Mouse (Mus musculus): ENCODE data around the gene Slc4a11. TPM values are rescaled to one million over a fixed set of nuclear protein-coding genes. Genes with fewer than 3 reads are reported as not detected.
A peak's percentile ranks its signal among the peaks of the same experiment; 100 is the strongest.

Gene Slc4a11
- 0.10 and 0.60 TPM in 2 replicates for polyA plus RNA-seq (2016; fragmentation: Nextera tagmentation; extraction: Ambion mirVana)

GRCm38 (mm10) chr2:130697153-130697810 lies at the start of gene Slc4a11:
Gene Slc4a11 (minus strand): TSS chr2:130697519.
- Histone ChIP-seq H3K27me3 (ENCODE audit: low read depth, poor library complexity, severe bottlenecking) (peaks cover 65% of the 10 kb centered on the region), H3K27ac (peak within 1 kb of the TSS; percentile 54; the same call in 1 of the 2 replicates), H3K36me3 (no peaks in the 10 kb centered on the region), H3K4me3 (peak within 1 kb of the TSS; percentile 75), H3K9me3 (replicated peaks) (no peaks in the 10 kb centered on the region), H3K4me1 (peaks cover 20% of the 10 kb centered on the region)
- peak; percentile 77 for DNase-seq (ENCODE audit: low spot score)
- WGBS = under 1% methylated on average over 65 of the region's 65 CpGs

- Histone ChIP-seq H3K36me3 (peaks cover 56% of the 10 kb centered on the region), H3K27ac (no peak overlapping the region)
- 90% methylated on average over 1 of the region's 1 CpGs for WGBS
Observed at GRCm38 (mm10) chr2:130743576-130743975, 46.3 kb upstream of the Slc4a11 start.

DNA sequence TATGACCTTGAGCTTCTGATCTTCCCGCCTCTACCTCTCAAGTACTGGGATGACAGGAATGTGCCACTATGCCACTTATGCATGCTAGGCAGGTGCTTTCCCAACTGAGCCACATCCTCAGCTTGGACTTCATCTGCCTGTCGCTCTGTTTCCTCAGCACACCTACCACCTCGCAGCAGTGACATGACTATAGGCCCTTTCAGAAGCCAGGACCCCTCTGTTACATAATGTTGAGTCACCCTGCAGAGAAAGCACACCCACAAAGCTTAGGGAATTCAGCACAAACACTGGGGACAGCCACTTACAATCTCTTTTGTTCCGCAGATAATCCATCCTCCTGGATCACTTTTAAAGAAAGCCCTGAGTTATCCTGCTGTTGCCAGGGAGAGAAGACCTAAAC lies 42.8 kb upstream of the Slc4a11 start:
- H3K4me1 ChIP-seq = no peaks in the 10 kb centered on the region
- H3K4me3 ChIP-seq = no peak overlapping the region
- no peaks in the 10 kb centered on the region for H3K9me3 ChIP-seq (replicated peaks)
- H3K27me3 ChIP-seq (ENCODE audit: low read depth, poor library complexity, severe bottlenecking) = no peaks in the 10 kb centered on the region
- 71% methylated on average over 4 of the region's 4 CpGs for WGBS
- peaks cover 51% of the 10 kb centered on the region for H3K36me3 ChIP-seq
- DNase-seq (ENCODE audit: low spot score) = no peak
- H3K27ac ChIP-seq = no peak overlapping the region

More at GRCm38 (mm10) chr2:130743576-130743975, 46.3 kb upstream of the Slc4a11 start:
- no peaks in the 10 kb centered on the region for H3K27me3 ChIP-seq (ENCODE audit: low read depth, poor library complexity, severe bottlenecking)
- DNase-seq (ENCODE audit: low spot score) = no peak
- no peaks in the 10 kb centered on the region for H3K9me3 ChIP-seq (replicated peaks)
- H3K4me1 ChIP-seq = no peaks in the 10 kb centered on the region
- no peak overlapping the region for H3K4me3 ChIP-seq

- no peak overlapping the region for H3K27ac ChIP-seq
- no peaks in the 10 kb centered on the region for H3K9me3 ChIP-seq (replicated peaks)
- H3K27me3 ChIP-seq (ENCODE audit: low read depth, poor library complexity, severe bottlenecking) = no peaks in the 10 kb centered on the region
- H3K4me3 ChIP-seq = no peak overlapping the region
- peaks cover 42% of the 10 kb centered on the region; the same call in 1 of the 2 replicates for H3K36me3 ChIP-seq
- no peaks in the 10 kb centered on the region for H3K4me1 ChIP-seq
- 84% methylated on average over 6 of the region's 6 CpGs for WGBS
- DNase-seq (ENCODE audit: low spot score) = no peak
Observed at GRCm38 (mm10) chr2:130738019-130738418, 40.7 kb upstream of the Slc4a11 start.

DNA sequence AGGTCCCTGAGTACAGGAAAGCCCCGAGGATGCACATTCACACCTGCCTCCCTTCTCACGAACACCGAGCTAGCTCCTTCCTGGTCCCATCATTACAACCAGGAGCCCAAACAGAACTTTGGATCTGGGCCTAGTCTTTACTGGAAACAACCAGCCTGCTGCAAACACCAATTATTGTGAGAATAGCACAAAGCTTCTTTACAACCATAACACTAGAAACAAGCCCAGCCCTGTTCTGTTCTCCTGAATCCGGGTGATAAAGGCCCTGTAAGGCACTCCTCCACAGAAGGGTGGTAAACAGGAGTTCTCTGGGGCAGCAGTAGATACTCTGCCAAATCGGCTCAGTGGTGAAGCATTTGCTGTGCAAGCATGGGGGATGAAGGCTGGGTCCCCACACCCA lies 38.0 kb upstream of the Slc4a11 start:
- Histone ChIP-seq H3K27me3 (ENCODE audit: low read depth, poor library complexity, severe bottlenecking) (no peaks in the 10 kb centered on the region), H3K4me1 (no peaks in the 10 kb centered on the region), H3K27ac (no peak overlapping the region), H3K4me3 (no peak overlapping the region), H3K9me3 (replicated peaks) (no peaks in the 10 kb centered on the region), H3K36me3 (peaks cover 51% of the 10 kb centered on the region)
- 80% methylated on average over 5 of the region's 5 CpGs for WGBS
- no peak for DNase-seq (ENCODE audit: low spot score)

- peaks cover 58% of the 10 kb centered on the region for H3K36me3 ChIP-seq
- WGBS = 71% methylated on average over 3 of the region's 3 CpGs
- DNase-seq (ENCODE audit: low spot score) = no peak
- no peaks in the 10 kb centered on the region for H3K9me3 ChIP-seq (replicated peaks)
- no peaks in the 10 kb centered on the region for H3K4me1 ChIP-seq
- no peak overlapping the region for H3K27ac ChIP-seq
- no peaks in the 10 kb centered on the region for H3K27me3 ChIP-seq (ENCODE audit: low read depth, poor library complexity, severe bottlenecking)
- H3K4me3 ChIP-seq = no peak overlapping the region
Observed at GRCm38 (mm10) chr2:130733444-130733843, 36.1 kb upstream of the Slc4a11 start.

DNA sequence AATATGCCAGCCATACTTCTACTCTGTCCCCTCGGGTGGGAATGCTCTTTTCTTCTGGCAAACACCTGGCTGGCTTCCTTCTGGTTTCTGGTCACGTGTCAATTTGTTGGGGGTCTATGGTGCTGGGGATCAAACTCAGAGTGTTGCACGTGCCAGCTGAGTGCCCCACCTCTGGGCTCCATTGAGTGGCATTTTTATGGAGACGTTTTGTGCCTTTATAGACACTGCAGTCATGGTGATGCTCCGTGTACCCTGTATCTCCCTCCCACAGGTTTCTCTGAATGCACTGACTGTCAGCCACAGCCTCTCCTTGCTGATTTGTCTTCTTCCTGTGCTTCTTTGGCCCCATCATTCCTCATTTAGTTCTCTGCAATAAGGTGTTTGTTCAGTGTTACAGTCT lies 34.5 kb upstream of the Slc4a11 start:
- H3K4me3 ChIP-seq = no peak overlapping the region
- WGBS = 58% methylated on average over 5 of the region's 5 CpGs
- DNase-seq (ENCODE audit: low spot score) = no peak
- H3K27me3 ChIP-seq (ENCODE audit: low read depth, poor library complexity, severe bottlenecking) = no peaks in the 10 kb centered on the region
- no peaks in the 10 kb centered on the region for H3K9me3 ChIP-seq (replicated peaks)
- H3K36me3 ChIP-seq = peaks cover 62% of the 10 kb centered on the region
- H3K4me1 ChIP-seq = no peaks in the 10 kb centered on the region
- no peak overlapping the region for H3K27ac ChIP-seq

DNA sequence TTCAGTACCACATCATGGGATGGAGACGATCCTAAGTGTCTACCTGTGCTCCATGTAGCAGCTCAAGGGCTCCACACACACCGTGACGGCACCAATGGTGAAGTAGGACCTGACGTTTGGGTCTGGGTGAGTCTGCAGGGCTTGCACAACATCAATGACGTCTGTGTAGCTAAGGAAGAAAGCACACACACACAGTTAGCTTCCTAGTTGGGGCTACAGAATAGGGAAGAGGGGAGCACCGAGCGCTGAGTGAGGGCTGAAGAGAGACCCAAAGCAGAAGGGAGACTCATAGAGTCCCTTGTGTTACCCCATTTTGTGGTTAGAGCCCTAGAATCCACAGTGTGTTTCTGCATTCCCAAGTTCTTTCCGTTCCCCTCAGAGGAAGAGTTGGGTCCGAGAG lies 33.4 kb upstream of the Slc4a11 start:
- peaks cover 72% of the 10 kb centered on the region for H3K36me3 ChIP-seq
- WGBS = 84% methylated on average over 9 of the region's 9 CpGs

DNA sequence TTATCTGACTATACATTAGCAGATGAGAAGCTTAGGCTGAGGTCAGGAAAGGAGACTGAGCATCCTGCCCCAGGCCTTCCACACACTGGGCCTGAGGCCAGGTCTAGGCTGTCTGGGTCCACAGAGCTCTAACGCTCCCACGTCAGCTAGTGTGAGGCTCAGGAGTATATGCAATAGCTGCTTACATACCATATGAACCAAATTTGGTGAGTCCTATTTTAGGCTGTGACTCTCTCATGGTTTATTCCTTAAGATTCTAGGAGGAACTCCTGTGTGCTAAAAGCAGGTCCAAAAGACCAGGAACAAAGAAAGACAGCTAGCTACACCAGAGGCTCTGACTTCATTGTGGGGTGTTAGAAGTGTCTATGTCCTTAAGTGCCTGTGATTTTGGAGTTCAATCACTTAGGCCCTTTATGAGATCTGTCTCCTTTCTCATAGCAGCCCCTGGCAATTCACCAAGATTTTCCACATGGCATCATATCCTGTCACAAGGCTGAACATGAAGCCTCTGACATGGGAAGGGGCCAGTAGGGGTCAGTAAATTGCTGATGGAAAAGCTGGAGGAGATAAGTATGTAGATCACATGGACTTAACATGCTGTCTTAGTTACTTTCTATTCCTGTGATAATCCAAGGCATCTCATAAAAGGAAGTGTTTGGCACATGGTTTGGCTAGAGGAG lies 31.7 kb upstream of the Slc4a11 start:
- no peaks in the 10 kb centered on the region for H3K9me3 ChIP-seq (replicated peaks)
- H3K4me3 ChIP-seq = no peak overlapping the region
- 97% methylated on average over 2 of the region's 2 CpGs for WGBS
- H3K36me3 ChIP-seq = peaks cover 64% of the 10 kb centered on the region
- no peak overlapping the region for H3K27ac ChIP-seq
- DNase-seq (ENCODE audit: low spot score) = no peak
- H3K4me1 ChIP-seq = no peaks in the 10 kb centered on the region
- H3K27me3 ChIP-seq (ENCODE audit: low read depth, poor library complexity, severe bottlenecking) = no peaks in the 10 kb centered on the region

More for the DNA sequence above, 33.4 kb upstream of the Slc4a11 start:
- Histone ChIP-seq H3K4me3 (no peak overlapping the region), H3K27ac (no peak overlapping the region), H3K9me3 (replicated peaks) (no peaks in the 10 kb centered on the region), H3K27me3 (ENCODE audit: low read depth, poor library complexity, severe bottlenecking) (no peaks in the 10 kb centered on the region), H3K4me1 (no peaks in the 10 kb centered on the region)
- DNase-seq (ENCODE audit: low spot score) = no peak

DNA sequence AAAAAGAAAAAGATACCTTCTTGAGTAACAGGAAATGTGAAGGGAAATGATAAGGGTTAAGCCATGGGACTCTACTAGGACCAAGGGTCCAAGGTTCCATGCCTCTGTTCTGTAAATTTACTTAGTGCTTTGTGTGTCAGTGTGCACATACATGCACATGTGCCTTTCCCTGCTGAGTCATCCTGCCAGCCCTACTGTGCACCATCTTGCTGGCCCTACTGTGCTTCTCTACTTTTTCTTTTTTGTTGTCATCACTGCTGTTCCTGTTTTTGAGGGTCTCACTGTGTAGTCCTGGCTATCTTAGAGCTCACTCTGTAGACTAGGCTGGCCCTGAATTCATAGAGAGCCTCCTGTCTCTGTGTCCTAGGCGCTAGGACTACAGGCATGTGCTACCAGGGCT lies 30.4 kb upstream of the Slc4a11 start:
- DNase-seq (ENCODE audit: low spot score) = no peak
- Histone ChIP-seq H3K27me3 (ENCODE audit: low read depth, poor library complexity, severe bottlenecking) (no peaks in the 10 kb centered on the region), H3K27ac (no peak overlapping the region), H3K4me1 (no peaks in the 10 kb centered on the region), H3K36me3 (peaks cover 58% of the 10 kb centered on the region), H3K4me3 (no peak overlapping the region), H3K9me3 (replicated peaks) (no peaks in the 10 kb centered on the region)
- WGBS = 84% methylated on average over 1 of the region's 1 CpGs

DNA sequence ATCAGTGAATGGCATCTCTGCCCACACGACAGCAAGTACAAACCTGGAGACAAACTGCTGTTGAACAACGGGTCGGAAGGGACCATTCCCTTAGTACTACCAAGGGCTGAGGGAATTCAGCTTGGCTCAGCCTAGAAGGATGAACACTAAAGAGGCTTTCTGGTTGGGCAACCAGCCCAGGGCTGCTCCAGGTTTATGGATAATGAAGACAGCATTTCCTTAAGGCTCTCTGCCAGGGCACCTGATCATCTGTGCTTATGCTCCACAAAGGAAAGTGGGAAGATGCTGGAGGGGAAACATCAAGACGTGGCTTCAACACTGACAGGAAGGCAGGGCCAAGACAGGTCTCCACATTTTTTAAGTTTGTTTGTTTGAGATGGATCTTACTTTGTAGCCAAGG lies 27.1 kb upstream of the Slc4a11 start:
- Histone ChIP-seq H3K9me3 (replicated peaks) (no peaks in the 10 kb centered on the region), H3K36me3 (peaks cover 35% of the 10 kb centered on the region), H3K27me3 (ENCODE audit: low read depth, poor library complexity, severe bottlenecking) (no peaks in the 10 kb centered on the region), H3K4me1 (no peaks in the 10 kb centered on the region), H3K27ac (no peak overlapping the region), H3K4me3 (no peak overlapping the region)
- WGBS = 87% methylated on average over 4 of the region's 4 CpGs
- no peak for DNase-seq (ENCODE audit: low spot score)

GRCm38 (mm10) chr2:130717951-130718350 lies 20.6 kb upstream of the Slc4a11 start:
- DNase-seq (ENCODE audit: low spot score) = no peak
- Histone ChIP-seq H3K4me3 (no peak overlapping the region), H3K27ac (no peak overlapping the region), H3K9me3 (replicated peaks) (no peaks in the 10 kb centered on the region), H3K36me3 (peaks cover 5% of the 10 kb centered on the region), H3K27me3 (ENCODE audit: low read depth, poor library complexity, severe bottlenecking) (no peaks in the 10 kb centered on the region), H3K4me1 (no peaks in the 10 kb centered on the region)
- 76% methylated on average over 6 of the region's 6 CpGs for WGBS

DNA sequence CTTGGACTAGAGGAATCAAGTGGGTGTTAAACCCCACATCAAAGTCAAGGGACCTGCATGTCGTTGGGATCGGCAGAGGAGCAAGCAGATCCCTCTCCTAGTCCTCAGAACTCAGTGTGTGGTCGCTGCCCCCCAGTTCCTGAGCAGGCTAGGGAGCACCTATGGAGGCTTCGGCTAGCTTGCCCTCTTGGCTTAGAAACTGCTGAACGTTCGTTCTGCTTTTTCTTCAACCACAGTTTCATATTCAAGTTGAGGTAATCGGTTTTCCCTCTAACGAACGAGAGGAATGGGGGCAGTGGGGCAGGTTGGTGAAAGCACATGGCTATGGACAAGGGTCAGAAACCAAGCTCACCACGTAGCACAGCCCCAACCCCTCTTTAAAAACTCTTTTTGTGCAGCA lies 9.7 kb upstream of the Slc4a11 start:
- no peaks in the 10 kb centered on the region for H3K9me3 ChIP-seq (replicated peaks)
- no peak for DNase-seq (ENCODE audit: low spot score)
- 0 out of 2 replicates have a peak overlapping the region, but pooled peaks have one; percentile 1 for H3K27ac ChIP-seq
- no peak overlapping the region for H3K4me3 ChIP-seq
- H3K36me3 ChIP-seq = peaks cover 13% of the 10 kb centered on the region; the same call in 1 of the 2 replicates
- 61% methylated on average over 10 of the region's 10 CpGs for WGBS
- H3K27me3 ChIP-seq (ENCODE audit: low read depth, poor library complexity, severe bottlenecking) = no peaks in the 10 kb centered on the region
- H3K4me1 ChIP-seq = peaks cover 12% of the 10 kb centered on the region

All from limb, embryonic 10.5 days (tissue).